25 mouse cellular contexts compared by ENCODE assay signal in the genomic region with DNA sequence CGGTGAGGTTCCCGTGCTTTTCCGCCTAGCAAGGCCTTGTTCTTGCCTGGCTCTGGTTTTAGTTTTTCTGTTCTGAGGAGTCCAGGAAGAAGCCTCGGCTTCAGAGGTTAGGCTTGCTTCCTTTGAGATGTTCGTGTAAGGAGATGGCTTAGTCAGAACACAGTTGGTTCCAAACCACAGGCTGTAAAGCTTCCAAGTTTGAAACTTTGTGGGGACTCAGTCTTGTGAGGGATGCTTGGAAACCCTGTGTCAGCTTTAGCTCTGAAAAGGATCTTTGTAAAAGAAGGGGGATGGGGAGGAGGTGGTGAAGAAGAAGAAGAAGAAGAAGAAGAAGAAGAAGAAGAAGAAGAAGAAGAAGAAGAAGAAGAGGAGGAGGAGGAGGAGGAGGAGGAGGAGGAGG.
DNase-seq lines count a peak whose midpoint lies in the region; TF ChIP-seq lines count a peak whose summit lies in the region.
"Had no signal": no experiment of that assay in that cellular context is flagged by ENCODE, and none has a peak within 500 bp of the region (broad histone marks: within the 10 kb centered on the region; RNA-seq: fewer than 3 reads in every experiment).

No protein-coding gene starts in this region.

- DNase-seq in kidney, adult 2 months, result peak; percentile 20
- no peak for DNase-seq in kidney, postnatal 10 days
- peak; percentile 77 for DNase-seq in 3134 (ENCODE audit: extremely low read depth, insufficient read length, low spot score)
- peak; percentile 68 for DNase-seq in Muller cell, postnatal 12 days (ENCODE audit: inconsistent ontology term)
- DNase-seq in frontal cortex, postnatal 36 days (ENCODE audit: low spot score in 2 of 2), result no peak
- DNase-seq in yolk sac, embryonic 10.5 days (ENCODE audit: low spot score), result no peak
- no peak for DNase-seq in heart, postnatal 4 days
- DNase-seq: adrenal gland, adult 8-10 months; adrenal gland, postnatal 25 days; cerebellum, adult 11-12 months; cerebellum, adult 8-10 months; cerebellum, postnatal 36 days; gastrocnemius, postnatal 10 days; gastrocnemius, postnatal 36 days; heart, adult 2 months; heart, postnatal 14 days had no signal

- no peak for TF ChIP-seq CTCF in kidney, adult 2 months (conservative IDR thresholded peaks at IDR 0.05; ENCODE audit: insufficient read depth, insufficient read length, low read depth, low read length)
- no peak for TF ChIP-seq CTCF in embryonic fibroblast, embryonic 13.5 days (IDR thresholded peaks at IDR 0.05; ENCODE audit: borderline replicate concordance, insufficient read depth, low read length)

- no peaks in the 10 kb centered on the region for H3K27me3 ChIP-seq in kidney, adult 2 months (replicated peaks; ENCODE audit: control insufficient read depth, insufficient read depth, low read length)
- H3K27me3 ChIP-seq: embryonic facial prominence, embryonic 12.5 days; forebrain, embryonic 12.5 days; forebrain, embryonic 15.5 days; heart, embryonic 13.5 days; hindbrain, embryonic 12.5 days; hindbrain, embryonic 15.5 days had no signal

- whole genome bisulfite sequencing in kidney, adult 2 months, result 79% methylated on average over 5 of the region's 5 CpGs

- H3K4me3 ChIP-seq in kidney, adult 2 months (ENCODE audit: insufficient read depth, low read depth, low read length), result no peak overlapping the region
- H3K4me3 ChIP-seq in embryonic fibroblast, embryonic 13.5 days (ENCODE audit: insufficient read depth, low read length), result no peak overlapping the region
- H3K4me3 ChIP-seq: embryonic facial prominence, embryonic 12.5 days; forebrain, embryonic 12.5 days; forebrain, embryonic 15.5 days; heart, adult 2 months; heart, embryonic 10.5 days; heart, embryonic 13.5 days; hindbrain, embryonic 12.5 days; hindbrain, embryonic 15.5 days had no signal

- no peaks in the 10 kb centered on the region for H3K36me3 ChIP-seq in kidney, adult 2 months (ENCODE audit: control insufficient read depth, insufficient read depth, low read length)
- H3K36me3 ChIP-seq: embryonic facial prominence, embryonic 12.5 days; forebrain, embryonic 12.5 days; forebrain, embryonic 15.5 days; G1E; heart, embryonic 10.5 days; heart, embryonic 13.5 days; hindbrain, embryonic 12.5 days; hindbrain, embryonic 15.5 days had no signal

- no peak overlapping the region for H3K27ac ChIP-seq in kidney, adult 2 months (ENCODE audit: insufficient read depth, low read depth, low read length)
- H3K27ac ChIP-seq in embryonic fibroblast, embryonic 13.5 days (ENCODE audit: insufficient read depth, low read length), result peak overlapping the region; percentile 86
- H3K27ac ChIP-seq: embryonic facial prominence, embryonic 12.5 days; forebrain, embryonic 12.5 days; forebrain, embryonic 15.5 days; heart, adult 2 months; heart, embryonic 10.5 days; heart, embryonic 13.5 days; hindbrain, embryonic 12.5 days; hindbrain, embryonic 15.5 days had no signal

- no peaks in the 10 kb centered on the region for H3K4me1 ChIP-seq in kidney, adult 2 months (ENCODE audit: control insufficient read depth, insufficient read depth, low read length)
- H3K4me1 ChIP-seq in embryonic fibroblast, embryonic 13.5 days (ENCODE audit: control insufficient read depth, insufficient read depth, low read length), result peaks cover 4% of the 10 kb centered on the region

- no peak for TF ChIP-seq POLR2A in kidney, adult 2 months (IDR thresholded peaks at IDR 0.05; ENCODE audit: low read depth, low read length)
- TF ChIP-seq POLR2A in embryonic fibroblast, embryonic 13.5 days (IDR thresholded peaks at IDR 0.05; ENCODE audit: low read depth, low read length), result no peak

Comparison
In these comparisons a context has a peak if more than half of its experiments do, and no peak if none do; other contexts are left out.
1. DNase-seq: peak in kidney, adult 2 months (single experiment), 3134 (single experiment) and Muller cell, postnatal 12 days (single experiment); none in kidney, postnatal 10 days (single experiment), frontal cortex, postnatal 36 days (0 of 2), yolk sac, embryonic 10.5 days (single experiment) and heart, postnatal 4 days (single experiment).